9 mouse cellular contexts compared by ENCODE assay signal in the genomic region with DNA sequence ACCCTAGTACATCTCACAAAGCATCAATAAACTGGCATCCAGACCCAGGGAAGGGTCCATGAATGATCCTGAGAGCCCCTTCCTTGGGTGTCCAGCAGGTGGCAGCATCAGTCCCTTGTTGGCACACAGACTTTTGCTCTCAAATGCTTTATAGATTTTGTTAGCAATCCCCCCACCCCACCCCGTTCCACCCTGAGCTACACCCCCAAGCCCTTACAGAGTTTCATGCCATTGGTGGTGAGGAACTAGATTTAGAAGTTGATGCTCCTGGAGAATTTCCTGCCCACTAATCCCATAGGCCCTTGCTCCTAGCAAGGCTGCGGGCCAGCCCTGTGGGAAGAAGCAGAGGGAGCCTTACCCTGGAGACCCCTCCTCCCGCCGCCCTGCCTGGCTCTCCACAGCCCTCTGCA. TPM values are rescaled to one million over a fixed set of nuclear protein-coding genes. Genes with fewer than 3 reads are reported as not detected.
A peak's percentile ranks its signal among the peaks of the same experiment; 100 is the strongest.
DNase-seq lines count a peak whose midpoint lies in the region; ATAC-seq and TF ChIP-seq lines count a peak whose summit lies in the region.
"Had no signal": no experiment of that assay in that cellular context is flagged by ENCODE, and none has a peak within 500 bp of the region (broad histone marks: within the 10 kb centered on the region; RNA-seq: fewer than 3 reads in every experiment).

No protein-coding gene starts in this region.

- TF ChIP-seq RAD21 in MEL (IDR thresholded peaks at IDR 0.05; ENCODE audit: low read depth, low read length), result peak; percentile 80

- no peak overlapping the region for H3K9ac ChIP-seq in MEL (ENCODE audit: control insufficient read depth, low read depth, low read length, poor library complexity, severe bottlenecking)
- H3K9ac ChIP-seq in forebrain, postnatal 0 days, result no peak overlapping the region
- no peak overlapping the region for H3K9ac ChIP-seq in hindbrain, embryonic 11.5 days (ENCODE audit: low read depth, low read length)

- 3% methylated on average over 4 of the region's 4 CpGs for WGBS in forebrain, postnatal 0 days
- WGBS in hindbrain, embryonic 11.5 days, result 8% methylated on average over 4 of the region's 4 CpGs

- TF ChIP-seq EP300 in MEL (IDR thresholded peaks at IDR 0.05; ENCODE audit: low read depth in 1 of 2, low read length in 2 of 2), result no peak

- H3K9me3 ChIP-seq in MEL (replicated peaks; ENCODE audit: insufficient read depth, low read length), result no peaks in the 10 kb centered on the region
- no peaks in the 10 kb centered on the region for H3K9me3 ChIP-seq in forebrain, postnatal 0 days (ENCODE audit: low read length)
- no peaks in the 10 kb centered on the region for H3K9me3 ChIP-seq in hindbrain, embryonic 11.5 days (ENCODE audit: control insufficient read depth, low read length)
- H3K9me3 ChIP-seq: megakaryocyte, embryonic 14.5 days had no signal

- DNase-seq in MEL (ENCODE audit: low read depth, low spot score), result peak; percentile 69
- DNase-seq in c-Kit-positive CD71-positive TER-119-positive erythroid progenitor cells, embryonic 14.5 days (ENCODE audit: low spot score), result peak; percentile 61
- peak; percentile 89 for DNase-seq in forebrain, postnatal 0 days
- DNase-seq in hindbrain, embryonic 11.5 days (ENCODE audit: low spot score), result peak; percentile 88
- DNase-seq in layer of hippocampus, postnatal 10 days (ENCODE audit: low spot score in 2 of 2), result peak; percentile 85 to 88
- DNase-seq in lung, postnatal 14 days, result peak; percentile 92
- peak; percentile 86 to 87 for DNase-seq in right cerebral cortex, adult 2 months (ENCODE audit: low spot score in 2 of 2)
- DNase-seq in urinary bladder, postnatal 25 days (ENCODE audit: low spot score), result peak; percentile 85

- no peaks in the 10 kb centered on the region for H3K79me2 ChIP-seq in MEL (ENCODE audit: control insufficient read depth, insufficient read depth, low read length, poor library complexity)

- TF ChIP-seq CTCF in MEL (IDR thresholded peaks at IDR 0.05 in 2 of 3, conservative IDR thresholded peaks at IDR 0.05 in 1 of 3; ENCODE audit: control insufficient read depth in 1 of 3, insufficient read depth in 1 of 3, low read depth in 2 of 3, low read length in 3 of 3, poor library complexity in 1 of 3, severe bottlenecking in 1 of 3), result peak; percentile 62 to 89 (median 74)
- peak; percentile 91 for TF ChIP-seq CTCF in forebrain, postnatal 0 days (IDR thresholded peaks at IDR 0.05; ENCODE audit: low read depth)

- ATAC-seq in forebrain, postnatal 0 days, result peak; percentile 75
- peak; percentile 49; the same call in 1 of the 2 replicates for ATAC-seq in hindbrain, embryonic 11.5 days (ENCODE audit: low FRiP score)

- no peak overlapping the region for H3K4me3 ChIP-seq in MEL (ENCODE audit: control insufficient read depth in 1 of 2, insufficient read depth in 1 of 2, low read depth in 2 of 2, low read length in 2 of 2)
- H3K4me3 ChIP-seq in forebrain, postnatal 0 days (ENCODE audit: low read depth, low read length), result no peak overlapping the region
- no peak overlapping the region for H3K4me3 ChIP-seq in hindbrain, embryonic 11.5 days (ENCODE audit: low read depth, low read length)
- H3K4me3 ChIP-seq: megakaryocyte, embryonic 14.5 days had no signal

- no peak overlapping the region for H3K27ac ChIP-seq in MEL (ENCODE audit: control insufficient read depth, low read depth, low read length)
- no peak overlapping the region for H3K27ac ChIP-seq in forebrain, postnatal 0 days (ENCODE audit: low read depth, low read length)
- H3K27ac ChIP-seq in hindbrain, embryonic 11.5 days (ENCODE audit: low read depth, low read length), result no peak overlapping the region

- no peaks in the 10 kb centered on the region for H3K4me1 ChIP-seq in MEL (ENCODE audit: control insufficient read depth in 1 of 2, insufficient read depth in 2 of 2, low read length in 2 of 2)
- no peaks in the 10 kb centered on the region for H3K4me1 ChIP-seq in forebrain, postnatal 0 days (ENCODE audit: insufficient read depth)
- H3K4me1 ChIP-seq in hindbrain, embryonic 11.5 days (replicated peaks; ENCODE audit: control insufficient read depth, insufficient read depth, low read length), result 0 out of 2 replicates have a peak, but pooled peaks cover 2% of the 10 kb centered on the region

- no peaks in the 10 kb centered on the region for H3K36me3 ChIP-seq in MEL (ENCODE audit: control insufficient read depth in 1 of 2, insufficient read depth in 2 of 2, low read length in 2 of 2)
- H3K36me3 ChIP-seq in forebrain, postnatal 0 days (ENCODE audit: insufficient read depth), result no peaks in the 10 kb centered on the region
- no peaks in the 10 kb centered on the region for H3K36me3 ChIP-seq in hindbrain, embryonic 11.5 days (ENCODE audit: control insufficient read depth, insufficient read depth, low read length)

- no peak for TF ChIP-seq POLR2A in MEL (IDR thresholded peaks at IDR 0.05; ENCODE audit: control insufficient read depth in 1 of 2, insufficient read depth in 1 of 2, low read depth in 1 of 2, low read length in 2 of 2, poor library complexity in 1 of 2)

- H3K4me2 ChIP-seq in forebrain, postnatal 0 days (ENCODE audit: low read depth), result peak overlapping the region; percentile 30
- no peak overlapping the region for H3K4me2 ChIP-seq in hindbrain, embryonic 11.5 days (replicated peaks; ENCODE audit: low read depth, low read length)

- no peaks in the 10 kb centered on the region for H3K27me3 ChIP-seq in MEL (ENCODE audit: control insufficient read depth in 1 of 2, insufficient read depth in 2 of 2, low read length in 2 of 2)
- H3K27me3 ChIP-seq in forebrain, postnatal 0 days (ENCODE audit: insufficient read depth, low read length), result no peaks in the 10 kb centered on the region
- no peaks in the 10 kb centered on the region for H3K27me3 ChIP-seq in hindbrain, embryonic 11.5 days (ENCODE audit: control insufficient read depth, insufficient read depth, low read length)

TF ChIP-seq in MEL, 35 proteins besides CTCF, POLR2A, EP300 and RAD21:
- TF ChIP-seq SMC3 (IDR thresholded peaks at IDR 0.05; ENCODE audit: low read depth, low read length), result peak; percentile 87
- TF ChIP-seq MAZ (IDR thresholded peaks at IDR 0.05; ENCODE audit: low read depth, low read length), result peak; percentile 36; the same call in 1 of the 2 replicates
- TF ChIP-seq MXI1 (IDR thresholded peaks at IDR 0.05; ENCODE audit: low read depth, low read length), result no peak
- TF ChIP-seq ZC3H11A (IDR thresholded peaks at IDR 0.05; ENCODE audit: low read depth, low read length), result peak; percentile 92
- no peak for TF ChIP-seq TAL1 (IDR thresholded peaks at IDR 0.05; ENCODE audit: low read length)
TF ChIP-seq in MEL: peak in this region for 3.

RNA-seq across cellular contexts. Expression of gene Neurl1b, which starts 52.1 kb away (rescaled TPM):
- 0.12 and 0.13 TPM in 2 replicates for total RNA-seq in MEL (2012; rRNA removed)
- polyA plus RNA-seq in MEL (2012; ENCODE audit: insufficient read depth in 1 of 2, insufficient read length in 2 of 2, low read depth in 1 of 2, low replicate concordance in 2 of 2, missing spikeins in 1 of 2), result under 1 TPM in 1 of 2 experiments, not detected in 1; 0.28 TPM
- 59.1 and 74.1 TPM in 2 replicates for total RNA-seq in forebrain, postnatal 0 days (2014; rRNA removed)
- polyA plus RNA-seq in forebrain, postnatal 0 days (2015; fragmentation: Nextera tagmentation; extraction: Ambion mirVana), result 2.2 and 3.9 TPM in 2 replicates
- 0.25 and 0.79 TPM in 2 replicates for polyA plus RNA-seq in hindbrain, embryonic 11.5 days (2014; fragmentation: Nextera tagmentation; extraction: Ambion mirVana)
- total RNA-seq in layer of hippocampus, postnatal 10 days (2021), result 10 to 100 TPM; 87.9 to 88.7 TPM

Comparison
In these comparisons a context has a peak if more than half of its experiments do, and no peak if none do; other contexts are left out.
1. RNA of gene Neurl1b, which starts 52.1 kb away (total RNA-seq): 87.9 to 88.7 TPM in layer of hippocampus, postnatal 10 days and 59.1 to 74.1 TPM in forebrain, postnatal 0 days; 0.12 to 0.13 TPM in MEL; every median in the first group is over 10 times any median in the second.
2. Peak in every context shown above with its lines, with median percentiles within 50 percentile points of each other: DNase-seq.